In the genomic region with DNA sequence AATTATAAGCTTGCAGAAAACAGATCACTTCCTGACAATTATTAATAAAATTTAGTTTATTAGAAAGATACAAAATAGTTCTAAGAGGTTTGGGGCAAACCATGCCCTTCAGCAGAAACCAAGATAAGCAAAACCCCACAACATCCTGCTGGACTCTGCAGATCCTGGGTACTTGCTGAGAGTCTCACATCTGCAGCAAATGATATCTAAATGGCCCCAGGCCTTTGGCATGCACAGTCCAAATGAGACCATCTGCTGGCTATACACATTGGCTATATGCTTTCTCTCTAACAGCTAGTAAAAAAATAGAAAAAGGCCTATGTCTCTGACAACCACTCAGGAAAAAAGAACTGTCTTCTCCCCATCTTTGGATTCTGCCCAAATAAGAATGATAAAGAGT, we compare ENCODE assay signal across 44 mouse cellular contexts. TPM values are rescaled to one million over a fixed set of nuclear protein-coding genes. Genes with fewer than 3 reads are reported as not detected.
"Had no signal": no experiment of that assay in that cellular context is flagged by ENCODE, and none has a peak within 500 bp of the region (broad histone marks: within the 10 kb centered on the region; RNA-seq: fewer than 3 reads in every experiment).

No protein-coding gene starts in this region.

- DNase-seq: left cerebral cortex, postnatal 4 days; liver; liver, embryonic 13.5 days; liver, postnatal 0 days; lung, adult 18-20 months; lung, adult 2 months; lung, postnatal 10 days; lung, postnatal 14 days; lung, postnatal 36 days; lung, postnatal 4 days; midbrain, embryonic 14.5 days had no signal

- H3K27me3 ChIP-seq: limb, embryonic 12.5 days; limb, embryonic 13.5 days; limb, embryonic 15.5 days; liver, embryonic 12.5 days; liver, embryonic 13.5 days; liver, embryonic 15.5 days; lung, embryonic 15.5 days; megakaryocyte, embryonic 14.5 days; midbrain, embryonic 12.5 days; midbrain, embryonic 13.5 days; midbrain, embryonic 15.5 days; neural tube, embryonic 12.5 days had no signal

- H3K4me2 ChIP-seq: limb, embryonic 12.5 days; limb, embryonic 13.5 days; limb, embryonic 15.5 days; liver, embryonic 11.5 days; liver, embryonic 12.5 days; liver, embryonic 13.5 days; liver, embryonic 15.5 days; lung, embryonic 14.5 days; lung, embryonic 15.5 days; midbrain, embryonic 11.5 days; midbrain, embryonic 12.5 days; midbrain, embryonic 13.5 days; midbrain, embryonic 15.5 days; neural tube, embryonic 12.5 days had no signal

- ATAC-seq: liver, embryonic 12.5 days; liver, postnatal 0 days; midbrain, embryonic 13.5 days; midbrain, embryonic 15.5 days; midbrain, embryonic 16.5 days had no signal

- H3K36me3 ChIP-seq: limb, embryonic 10.5 days; limb, embryonic 12.5 days; limb, embryonic 13.5 days; limb, embryonic 15.5 days; liver, embryonic 12.5 days; liver, embryonic 13.5 days; liver, embryonic 15.5 days; lung, embryonic 15.5 days; midbrain, embryonic 10.5 days; midbrain, embryonic 12.5 days; midbrain, embryonic 13.5 days; midbrain, embryonic 15.5 days; neural tube, embryonic 12.5 days had no signal

- H3K4me1 ChIP-seq: limb, embryonic 10.5 days; limb, embryonic 12.5 days; limb, embryonic 13.5 days; limb, embryonic 15.5 days; liver, embryonic 12.5 days; liver, embryonic 13.5 days; liver, embryonic 15.5 days; lung, embryonic 15.5 days; midbrain, embryonic 10.5 days; midbrain, embryonic 12.5 days; midbrain, embryonic 13.5 days; midbrain, embryonic 15.5 days; neural tube, embryonic 12.5 days had no signal

- H3K9ac ChIP-seq: limb, embryonic 12.5 days; limb, embryonic 13.5 days; limb, embryonic 15.5 days; liver, embryonic 12.5 days; liver, embryonic 13.5 days; liver, embryonic 14.5 days; liver, embryonic 15.5 days; liver, postnatal 0 days; lung, embryonic 14.5 days; lung, embryonic 15.5 days; midbrain, embryonic 12.5 days; midbrain, embryonic 13.5 days; midbrain, embryonic 15.5 days; neural tube, embryonic 12.5 days had no signal

- H3K4me3 ChIP-seq: limb, embryonic 10.5 days; limb, embryonic 12.5 days; limb, embryonic 13.5 days; limb, embryonic 15.5 days; liver, embryonic 12.5 days; liver, embryonic 13.5 days; liver, embryonic 15.5 days; lung, embryonic 15.5 days; megakaryocyte, embryonic 14.5 days; midbrain, embryonic 10.5 days; midbrain, embryonic 12.5 days; midbrain, embryonic 13.5 days; midbrain, embryonic 15.5 days; myocyte; neural tube, embryonic 12.5 days had no signal

- H3K27ac ChIP-seq: limb, embryonic 10.5 days; limb, embryonic 12.5 days; limb, embryonic 13.5 days; limb, embryonic 15.5 days; liver, embryonic 12.5 days; liver, embryonic 13.5 days; liver, embryonic 14.5 days; liver, embryonic 15.5 days; lung, embryonic 15.5 days; macrophage; midbrain, embryonic 10.5 days; midbrain, embryonic 12.5 days; midbrain, embryonic 13.5 days; midbrain, embryonic 15.5 days; neural tube, embryonic 12.5 days had no signal

- H3K9me3 ChIP-seq: limb, embryonic 10.5 days; limb, embryonic 12.5 days; limb, embryonic 13.5 days; limb, embryonic 15.5 days; liver, embryonic 12.5 days; liver, embryonic 13.5 days; liver, embryonic 15.5 days; lung, embryonic 15.5 days; midbrain, embryonic 10.5 days; midbrain, embryonic 12.5 days; midbrain, embryonic 13.5 days; midbrain, embryonic 15.5 days; neural tube, embryonic 12.5 days had no signal

RNA-seq across cellular contexts. Expression of gene Il20ra, which starts 40.4 kb away (rescaled TPM):
- total RNA-seq: left cerebral cortex, postnatal 4 days; liver, adult 2 months; megakaryocyte, adult 5-6 weeks; monocyte, adult 5-6 weeks had no signal
- polyA plus RNA-seq: liver, adult 2 months; macrophage; midbrain, embryonic 12.5 days; myocyte; neural tube, embryonic 11.5 days; neural tube, embryonic 12.5 days had no signal

RNA-seq across cellular contexts. Expression of gene Il22ra2, which starts 50.2 kb away (rescaled TPM):
- total RNA-seq: left cerebral cortex, adult 8-10 months; left cerebral cortex, postnatal 10 days; left cerebral cortex, postnatal 14 days; left cerebral cortex, postnatal 25 days; left cerebral cortex, postnatal 36 days; left cerebral cortex, postnatal 4 days; liver, adult 2 months; midbrain, postnatal 0 days had no signal
- polyA plus RNA-seq: limb, embryonic 10.5 days; limb, embryonic 11.5 days; limb, embryonic 12.5 days; limb, embryonic 13.5 days; liver, adult 2 months; liver, embryonic 11.5 days; liver, embryonic 12.5 days; liver, embryonic 15.5 days; liver, embryonic 16.5 days; lung, embryonic 14.5 days; lung, embryonic 16.5 days; macrophage; midbrain, embryonic 10.5 days; midbrain, embryonic 11.5 days; midbrain, embryonic 12.5 days; midbrain, embryonic 13.5 days; midbrain, embryonic 14.5 days; midbrain, embryonic 15.5 days; midbrain, embryonic 16.5 days; midbrain, postnatal 0 days; myocyte; neural tube, embryonic 11.5 days; neural tube, embryonic 12.5 days had no signal
